Mouse (Mus musculus): Measurements from ENCODE around the gene Mafg. TPM values are rescaled to one million over a fixed set of nuclear protein-coding genes. Genes with fewer than 3 reads are reported as not detected.

Gene Mafg
- polyA plus RNA-seq, 1 experiment, result 33.6 TPM

DNA sequence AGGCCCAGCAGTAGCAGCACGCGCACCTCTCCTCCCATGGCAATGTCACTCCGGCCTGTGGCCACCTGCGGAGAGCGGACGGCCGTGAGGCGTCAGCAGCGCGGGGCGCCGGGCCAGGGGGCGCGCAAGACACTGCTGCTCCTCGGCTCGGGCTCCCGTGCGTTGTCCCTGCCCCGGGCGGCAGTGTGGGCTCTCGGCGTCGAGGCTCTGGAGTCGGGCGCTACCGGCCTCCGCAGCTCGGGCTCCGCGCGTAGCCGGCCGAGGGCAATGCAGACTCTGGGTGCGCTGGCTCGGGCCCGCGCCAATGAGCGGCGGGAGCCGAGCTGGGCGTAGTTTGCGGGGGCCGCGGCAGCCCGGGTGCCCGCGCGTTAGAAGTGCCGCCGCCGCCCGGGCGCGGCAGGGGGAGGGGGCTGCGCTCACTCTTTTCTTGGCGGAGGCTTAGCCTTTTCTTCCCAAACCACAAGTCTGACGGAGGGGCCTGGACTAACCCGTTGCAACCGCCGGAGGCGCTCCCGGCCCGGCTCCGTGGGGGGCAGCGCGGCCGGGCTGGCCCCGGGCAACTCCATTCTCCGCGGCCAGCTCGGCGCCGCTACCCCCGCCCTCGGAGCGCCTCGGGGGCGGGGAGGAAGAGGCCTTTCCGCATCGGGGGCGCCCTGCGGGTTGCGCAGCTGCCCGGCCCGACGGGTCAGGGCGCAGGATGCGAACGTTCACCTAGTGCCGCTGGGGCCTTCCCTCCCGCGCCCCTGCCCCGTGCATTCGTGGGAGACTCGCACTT is 27.1 kb upstream of the Mafg start:
- Histone ChIP-seq H3K36me3 (ENCODE audit: control insufficient read depth, insufficient read depth, low read length) (no peaks in the 10 kb centered on the region), H3K4me3 (ENCODE audit: low read depth, low read length) (peak overlapping the region; percentile 52), H3K27me3 (ENCODE audit: control insufficient read depth, insufficient read depth, low read length) (peaks cover 35% of the 10 kb centered on the region), H3K27ac (ENCODE audit: insufficient read depth, low read depth, low read length) (no peak overlapping the region), H3K4me1 (ENCODE audit: control insufficient read depth, insufficient read depth, insufficient read length, low read length) (peaks cover 13% of the 10 kb centered on the region)
- TF ChIP-seq POLR2A (IDR thresholded peaks at IDR 0.05; ENCODE audit: low read depth, low read length) (no peak), CTCF (IDR thresholded peaks at IDR 0.05; ENCODE audit: extremely low read depth, insufficient read length, insufficient replicate concordance, low read depth, low read length) (peak; percentile 8; the same call in 1 of the 2 replicates)
- 1% methylated on average over 95 of the region's 95 CpGs for WGBS

DNA sequence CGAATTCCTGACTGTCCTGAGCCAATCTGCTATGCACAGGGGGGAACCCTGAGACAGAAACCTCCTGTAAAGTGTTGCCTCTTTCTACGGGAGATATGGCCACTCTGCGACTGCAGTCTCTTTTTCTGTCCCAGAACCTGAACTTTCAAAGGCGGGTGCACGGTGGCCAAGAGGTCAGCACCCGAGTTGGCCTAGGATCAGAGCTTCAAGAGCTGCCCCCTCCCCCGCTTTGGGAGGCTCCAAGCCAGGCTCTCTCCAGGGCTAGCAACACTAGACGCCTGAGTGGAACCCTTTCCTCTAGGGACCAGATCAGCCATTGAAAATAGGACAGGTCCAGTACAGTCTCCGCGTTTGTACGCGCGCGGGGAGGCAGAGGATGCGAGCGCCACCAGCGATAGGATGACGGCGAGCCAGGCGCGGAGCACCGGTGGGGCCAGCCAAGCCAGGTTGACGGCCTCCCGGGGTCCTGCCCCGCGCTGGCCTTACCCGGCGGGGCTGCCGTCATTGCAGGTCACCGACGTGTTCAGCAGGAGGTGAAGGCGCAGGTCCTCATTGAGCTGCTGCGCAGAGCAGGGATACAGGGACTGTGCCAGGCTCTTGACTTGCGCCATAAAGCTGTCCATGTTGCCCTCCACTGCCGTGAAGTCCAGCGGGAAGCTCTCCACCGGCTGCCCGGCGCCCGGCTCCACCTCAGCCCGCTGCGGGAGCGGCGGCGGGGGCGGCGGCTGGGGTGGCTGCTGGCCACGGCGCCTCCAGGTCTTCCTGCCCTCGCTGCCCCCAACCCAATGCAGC is 26.3 kb upstream of the Mafg start:
- no peak for TF ChIP-seq CTCF (IDR thresholded peaks at IDR 0.05; ENCODE audit: extremely low read depth, insufficient read length, insufficient replicate concordance, low read depth, low read length)
- no peak for TF ChIP-seq POLR2A (IDR thresholded peaks at IDR 0.05; ENCODE audit: low read depth, low read length)
- Histone ChIP-seq H3K27me3 (ENCODE audit: control insufficient read depth, insufficient read depth, low read length) (peaks cover 35% of the 10 kb centered on the region), H3K4me3 (ENCODE audit: low read depth, low read length) (peak overlapping the region; percentile 52), H3K27ac (ENCODE audit: insufficient read depth, low read depth, low read length) (no peak overlapping the region), H3K4me1 (ENCODE audit: control insufficient read depth, insufficient read depth, insufficient read length, low read length) (peaks cover 13% of the 10 kb centered on the region), H3K36me3 (ENCODE audit: control insufficient read depth, insufficient read depth, low read length) (no peaks in the 10 kb centered on the region)
- WGBS, result 4% methylated on average over 50 of the region's 50 CpGs

DNA sequence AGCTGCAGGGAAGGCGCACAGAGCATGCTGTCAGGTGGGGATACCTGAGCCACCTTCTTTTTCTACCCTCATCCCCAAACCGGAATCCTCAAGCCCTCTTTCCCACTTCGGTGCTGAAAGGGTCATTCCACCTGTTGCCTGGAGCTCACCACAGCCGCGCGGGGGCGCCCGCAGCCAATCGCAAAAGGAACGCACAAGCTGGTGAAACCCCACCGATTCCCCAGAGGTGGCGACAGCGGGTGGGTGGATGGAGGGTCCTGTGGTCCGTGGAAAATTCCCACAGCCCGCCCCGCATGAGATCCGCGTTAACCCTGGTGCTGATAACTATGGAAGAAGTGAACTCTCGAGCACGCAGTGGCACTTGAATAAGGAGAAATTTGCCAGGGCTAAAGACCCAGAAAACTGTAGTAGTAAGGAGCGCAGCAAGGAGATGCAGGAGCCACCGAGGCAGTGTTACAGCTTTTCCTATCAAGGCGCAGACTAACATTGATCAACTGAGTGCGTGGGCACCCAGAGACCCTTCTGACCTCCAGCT is 25.5 kb upstream of the Mafg start:
- H3K27me3 ChIP-seq (ENCODE audit: control insufficient read depth, insufficient read depth, low read length), result peaks cover 35% of the 10 kb centered on the region

DNA sequence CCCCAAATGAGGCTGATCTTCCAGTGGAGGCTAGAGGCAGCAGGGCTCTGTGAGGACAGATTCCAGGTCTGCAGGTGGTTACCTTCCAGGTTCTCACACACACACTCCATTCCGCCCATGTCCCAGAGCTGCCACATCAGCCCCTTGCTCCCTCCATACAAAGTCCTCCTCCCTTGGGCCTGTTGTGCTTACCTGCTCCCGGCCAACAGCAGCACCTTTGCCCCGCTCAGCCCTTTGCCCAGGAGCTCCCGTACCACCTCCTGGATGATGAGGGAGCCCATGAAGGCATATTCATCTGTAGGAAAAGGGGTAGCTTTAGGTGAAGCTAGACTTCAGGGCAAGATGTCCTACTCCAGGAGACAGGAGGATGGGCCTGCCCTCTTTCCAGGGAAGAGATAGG is 23.9 kb upstream of the Mafg start:
- H3K27me3 ChIP-seq (ENCODE audit: control insufficient read depth, insufficient read depth, low read length), result peaks cover 34% of the 10 kb centered on the region
- H3K4me1 ChIP-seq (ENCODE audit: control insufficient read depth, insufficient read depth, insufficient read length, low read length), result peaks cover 13% of the 10 kb centered on the region
- WGBS, result 59% methylated on average over 4 of the region's 4 CpGs
- TF ChIP-seq POLR2A (IDR thresholded peaks at IDR 0.05; ENCODE audit: low read depth, low read length) (no peak), CTCF (IDR thresholded peaks at IDR 0.05; ENCODE audit: extremely low read depth, insufficient read length, insufficient replicate concordance, low read depth, low read length) (no peak)
- H3K4me3 ChIP-seq (ENCODE audit: low read depth, low read length), result no peak overlapping the region
- H3K27ac ChIP-seq (ENCODE audit: insufficient read depth, low read depth, low read length), result no peak overlapping the region
- no peaks in the 10 kb centered on the region for H3K36me3 ChIP-seq (ENCODE audit: control insufficient read depth, insufficient read depth, low read length)

More for the DNA sequence above, 25.5 kb upstream of the Mafg start:
- H3K4me3 ChIP-seq (ENCODE audit: low read depth, low read length), result peak overlapping the region; percentile 20; the same call in 1 of the 2 replicates
- H3K27ac ChIP-seq (ENCODE audit: insufficient read depth, low read depth, low read length), result no peak overlapping the region
- no peaks in the 10 kb centered on the region for H3K36me3 ChIP-seq (ENCODE audit: control insufficient read depth, insufficient read depth, low read length)
- peaks cover 13% of the 10 kb centered on the region for H3K4me1 ChIP-seq (ENCODE audit: control insufficient read depth, insufficient read depth, insufficient read length, low read length)
- 2% methylated on average over 24 of the region's 24 CpGs for WGBS
- TF ChIP-seq POLR2A (IDR thresholded peaks at IDR 0.05; ENCODE audit: low read depth, low read length), result no peak
- peak; percentile 70 for TF ChIP-seq CTCF (IDR thresholded peaks at IDR 0.05; ENCODE audit: extremely low read depth, insufficient read length, insufficient replicate concordance, low read depth, low read length)

DNA sequence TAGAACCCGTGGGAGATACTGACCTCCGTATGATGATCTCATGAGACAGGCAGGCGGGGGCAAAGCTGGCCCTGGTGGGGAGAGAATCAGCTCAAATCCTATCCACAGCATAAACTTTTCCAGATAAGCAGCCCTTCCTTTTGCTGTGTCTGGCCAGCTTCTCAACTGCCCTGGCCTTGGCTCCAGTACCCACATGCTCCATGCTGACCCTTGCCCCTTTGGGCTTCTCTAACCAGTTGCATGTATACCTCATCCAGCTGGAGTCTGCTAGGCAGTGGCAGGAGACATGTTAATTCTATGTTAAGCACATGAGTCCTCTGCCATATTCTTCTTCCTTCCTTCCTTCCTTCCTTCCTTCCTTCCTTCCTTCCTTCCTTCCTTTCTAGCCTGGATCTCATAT is 21.3 kb upstream of the Mafg start:
- H3K27ac ChIP-seq (ENCODE audit: insufficient read depth, low read depth, low read length), result no peak overlapping the region
- WGBS, result 79% methylated on average over 3 of the region's 3 CpGs
- no peak for TF ChIP-seq CTCF (IDR thresholded peaks at IDR 0.05; ENCODE audit: extremely low read depth, insufficient read length, insufficient replicate concordance, low read depth, low read length)
- TF ChIP-seq POLR2A (IDR thresholded peaks at IDR 0.05; ENCODE audit: low read depth, low read length), result no peak
- no peaks in the 10 kb centered on the region for H3K36me3 ChIP-seq (ENCODE audit: control insufficient read depth, insufficient read depth, low read length)
- H3K4me1 ChIP-seq (ENCODE audit: control insufficient read depth, insufficient read depth, insufficient read length, low read length), result peaks cover 3% of the 10 kb centered on the region
- H3K4me3 ChIP-seq (ENCODE audit: low read depth, low read length), result no peak overlapping the region
- H3K27me3 ChIP-seq (ENCODE audit: control insufficient read depth, insufficient read depth, low read length), result peaks cover 9% of the 10 kb centered on the region

DNA sequence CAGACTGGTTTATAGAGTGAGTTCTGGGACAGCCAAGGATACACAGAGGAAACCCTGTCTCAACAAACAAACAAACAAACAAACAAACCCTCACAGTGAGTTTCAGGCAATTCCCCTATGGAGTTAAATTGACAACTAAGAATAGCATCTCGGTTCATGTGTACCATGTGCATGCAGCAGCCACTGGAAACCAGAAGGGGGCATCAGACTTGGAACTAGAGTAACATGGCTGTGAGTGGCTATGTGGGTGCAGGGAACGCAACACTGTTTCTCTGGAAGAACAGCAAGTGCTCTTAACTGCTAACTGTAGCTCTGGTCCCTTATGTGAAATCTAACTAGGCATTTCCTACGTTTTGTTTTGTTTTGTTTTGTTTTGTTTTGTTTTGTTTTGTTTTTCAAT is 18.5 kb upstream of the Mafg start:
- TF ChIP-seq CTCF (IDR thresholded peaks at IDR 0.05; ENCODE audit: extremely low read depth, insufficient read length, insufficient replicate concordance, low read depth, low read length) (no peak), POLR2A (IDR thresholded peaks at IDR 0.05; ENCODE audit: low read depth, low read length) (no peak)
- Histone ChIP-seq H3K4me1 (ENCODE audit: control insufficient read depth, insufficient read depth, insufficient read length, low read length) (peaks cover 2% of the 10 kb centered on the region; the same call in 1 of the 2 replicates), H3K27ac (ENCODE audit: insufficient read depth, low read depth, low read length) (no peak overlapping the region), H3K4me3 (ENCODE audit: low read depth, low read length) (no peak overlapping the region), H3K36me3 (ENCODE audit: control insufficient read depth, insufficient read depth, low read length) (no peaks in the 10 kb centered on the region), H3K27me3 (ENCODE audit: control insufficient read depth, insufficient read depth, low read length) (no peaks in the 10 kb centered on the region)
- WGBS, result 74% methylated on average over 3 of the region's 3 CpGs

Measured in small intestine, adult 2 months (tissue).